Mouse (Mus musculus): ENCODE data around the gene Cyp4f39. TPM values are rescaled to one million over a fixed set of nuclear protein-coding genes. Genes with fewer than 3 reads are reported as not detected.
"Not testable (repeated sequence)": the region's sequence is repeated elsewhere in the genome, so short reads cannot be mapped to it uniquely, and the experiment has no call there.

Gene Cyp4f39
- total RNA-seq, 2 experiments from 2014 or later = 2.2 to 14.1 TPM

- peak; percentile 90 for DNase-seq (ENCODE audit: low spot score)
These were observed 76.2 kb downstream of the Cyp4f39 start for GRCm38 (mm10) chr17:32528408-32529337.

- DNase-seq (ENCODE audit: low spot score) = not testable (repeated sequence)
These were observed 79.8 kb downstream of the Cyp4f39 start for GRCm38 (mm10) chr17:32532356-32532755.

- DNase-seq (ENCODE audit: low spot score) = no peak
These were observed 81.5 kb downstream of the Cyp4f39 start for GRCm38 (mm10) chr17:32534068-32534467.

- DNase-seq (ENCODE audit: low spot score) = peak; percentile 87
These were observed 83.7 kb downstream of the Cyp4f39 start, which contains the start of gene Cyp4f16 for GRCm38 (mm10) chr17:32536051-32536866. Gene Cyp4f16 (plus strand): TSS chr17:32536558.

GRCm38 (mm10) chr17:32536867-32537250 is 84.3 kb downstream of the Cyp4f39 start:
- DNase-seq (ENCODE audit: low spot score) = no peak

Other genes starting within 250 kb of the Cyp4f39 start
- gene Brd4, start 168.0 kb upstream of the Cyp4f39 start, total RNA-seq (2021) = 10 to 100 TPM; 41.0 to 47.3 TPM
- 10 to 100 TPM; 32.0 to 37.5 TPM for gene Akap8, start 131.5 kb upstream of the Cyp4f39 start, total RNA-seq (2021)
- 10 to 100 TPM; 29.2 to 30.6 TPM for gene Akap8l, start 102.1 kb upstream of the Cyp4f39 start, total RNA-seq (2021)
- 10 to 100 TPM; 13.1 to 14.5 TPM for gene Wiz, start 63.3 kb upstream of the Cyp4f39 start, total RNA-seq (2021)
- gene Rasal3, start 49.1 kb upstream of the Cyp4f39 start, total RNA-seq (2021) = under 1 TPM; 0.09 to 0.85 TPM
- gene Pglyrp2, start 28.6 kb upstream of the Cyp4f39 start, total RNA-seq (2021) = not detected
- 1 to 10 TPM; 1.3 to 1.5 TPM for gene Cyp4f17, start 53.3 kb downstream of the Cyp4f39 start, total RNA-seq (2021)
- 1 to 10 TPM in 1 of 2 experiments, under 1 TPM in 1; 0.78 to 1.7 TPM for gene Cyp4f16, start 83.8 kb downstream of the Cyp4f39 start, total RNA-seq (2021)
- not detected for gene Cyp4f37, start 168.6 kb downstream of the Cyp4f39 start, total RNA-seq (2021)
- not detected for gene Cyp4f40, start 206.2 kb downstream of the Cyp4f39 start, total RNA-seq (2021)
- not detected for gene Cyp4f15, start 232.9 kb downstream of the Cyp4f39 start, total RNA-seq (2021)

Data from gastrocnemius, adult 18-20 months (tissue).